18 mouse cellular contexts compared by ENCODE assay signal in genomic region chr1:159122201-159122600, GRCm38 (mm10).
DNase-seq lines count a peak whose midpoint lies in the region; ATAC-seq and TF ChIP-seq lines count a peak whose summit lies in the region.
"Had no signal": no experiment of that assay in that cellular context is flagged by ENCODE, and none has a peak within 500 bp of the region (broad histone marks: within the 10 kb centered on the region; RNA-seq: fewer than 3 reads in every experiment).

No protein-coding gene starts in this region.

- DNase-seq in 3134 (ENCODE audit: extremely low read depth, insufficient read length, low spot score) (peak; percentile 42), 3T3-L1 (ENCODE audit: low read depth, low spot score) (peak; percentile 50), Patski (ENCODE audit: low read depth, low spot score) (peak; percentile 24)
- no peak for DNase-seq in gastrocnemius, adult 8-10 months (ENCODE audit: low spot score in 2 of 2)
- no peak for DNase-seq in right cerebral cortex, postnatal 4 days
- DNase-seq in heart, postnatal 10 days, result no peak
- DNase-seq: adrenal gland, adult 8-10 months; adrenal gland, postnatal 14 days; adrenal gland, postnatal 36 days; cerebellum, adult 11-12 months; cerebellum, adult 2 months; cerebellum, adult 9-10 months; cerebellum, postnatal 10 days; cerebellum, postnatal 25 days had no signal

- POLR2A ChIA-PET in Patski (lab: Charles Lee), result no interaction called here

- H3K27me3 ChIP-seq in Patski, result peaks cover 3% of the 10 kb centered on the region
- H3K27me3 ChIP-seq: embryonic facial prominence, embryonic 13.5 days; forebrain, embryonic 12.5 days had no signal

- no peak for TF ChIP-seq CTCF in Patski (IDR thresholded peaks at IDR 0.05)

- in situ Hi-C loops in Patski (cut with MboI; ENCODE audit: low pct_unique_long_range_greater_than_20kb), result no loop called here

- intact Hi-C loops in heart, postnatal 10 days (cut with DNase I), result no loop called here

- CTCF ChIA-PET in Patski (lab: Charles Lee), result no interaction called here

- peak; percentile 73 for ATAC-seq in Patski
- ATAC-seq: forebrain, embryonic 14.5 days; forebrain, embryonic 16.5 days had no signal

Comparison
In these comparisons a context has a peak if more than half of its experiments do, and no peak if none do; other contexts are left out.
1. DNase-seq: peak in 3134 (single experiment), 3T3-L1 (single experiment) and Patski (single experiment); none in gastrocnemius, adult 8-10 months (0 of 2), right cerebral cortex, postnatal 4 days (single experiment) and heart, postnatal 10 days (0 of 2).